Mouse (Mus musculus): Measurements from ENCODE around the gene Adgre5. TPM values are rescaled to one million over a fixed set of nuclear protein-coding genes. Genes with fewer than 3 reads are reported as not detected.

Adgre5 gene
- total RNA-seq, 2 experiments from 2014 or later = 63.7 to 64.8 TPM

GRCm38 (mm10) chr8:83757084-83757607, 16.0 kb upstream of the Adgre5 start:
- no peak for ATAC-seq (replicated peaks; ENCODE audit: low FRiP score, low TSS enrichment, poor library complexity, severe bottlenecking)

- no peak for ATAC-seq (replicated peaks; ENCODE audit: low FRiP score, low TSS enrichment, poor library complexity, severe bottlenecking)
Measured at GRCm38 (mm10) chr8:83756273-83756672, 15.1 kb upstream of the Adgre5 start.

- no peak for ATAC-seq (replicated peaks; ENCODE audit: low FRiP score, low TSS enrichment, poor library complexity, severe bottlenecking)
Measured at GRCm38 (mm10) chr8:83754149-83754548, 13.0 kb upstream of the Adgre5 start.

GRCm38 (mm10) chr8:83749265-83749664, 8.1 kb upstream of the Adgre5 start:
- no peak for ATAC-seq (replicated peaks; ENCODE audit: low FRiP score, low TSS enrichment, poor library complexity, severe bottlenecking)

- peak; percentile 60 for ATAC-seq (replicated peaks; ENCODE audit: low FRiP score, low TSS enrichment, poor library complexity, severe bottlenecking)
Measured at GRCm38 (mm10) chr8:83748708-83749107, 7.6 kb upstream of the Adgre5 start.

- ATAC-seq (replicated peaks; ENCODE audit: low FRiP score, low TSS enrichment, poor library complexity, severe bottlenecking) = peak; percentile 51
Measured at GRCm38 (mm10) chr8:83747661-83748346, 6.7 kb upstream of the Adgre5 start.

GRCm38 (mm10) chr8:83744070-83744469, 2.9 kb upstream of the Adgre5 start:
- ATAC-seq (replicated peaks; ENCODE audit: low FRiP score, low TSS enrichment, poor library complexity, severe bottlenecking) = no peak

GRCm38 (mm10) chr8:83742968-83743367, 1.8 kb upstream of the Adgre5 start:
- 0 out of 2 replicates have a peak, but pooled peaks have one; percentile 25 for ATAC-seq (replicated peaks; ENCODE audit: low FRiP score, low TSS enrichment, poor library complexity, severe bottlenecking)

GRCm38 (mm10) chr8:83741849-83742655, 926 bp upstream of the Adgre5 start:
- no peak for ATAC-seq (replicated peaks; ENCODE audit: low FRiP score, low TSS enrichment, poor library complexity, severe bottlenecking)

- ATAC-seq (replicated peaks; ENCODE audit: low FRiP score, low TSS enrichment, poor library complexity, severe bottlenecking) = peak; percentile 11; the same call in 1 of the 2 replicates
Measured at GRCm38 (mm10) chr8:83740586-83740975, 545 bp downstream of the Adgre5 start.

- peak; percentile 56 for ATAC-seq (replicated peaks; ENCODE audit: low FRiP score, low TSS enrichment, poor library complexity, severe bottlenecking)
Measured at GRCm38 (mm10) chr8:83739711-83740468, 1.2 kb downstream of the Adgre5 start.

GRCm38 (mm10) chr8:83738949-83739710, 2.0 kb downstream of the Adgre5 start:
- no peak for ATAC-seq (replicated peaks; ENCODE audit: low FRiP score, low TSS enrichment, poor library complexity, severe bottlenecking)

- ATAC-seq (replicated peaks; ENCODE audit: low FRiP score, low TSS enrichment, poor library complexity, severe bottlenecking) = no peak
Measured at GRCm38 (mm10) chr8:83737852-83738562, 3.1 kb downstream of the Adgre5 start.

GRCm38 (mm10) chr8:83737346-83737745, 3.8 kb downstream of the Adgre5 start:
- no peak for ATAC-seq (replicated peaks; ENCODE audit: low FRiP score, low TSS enrichment, poor library complexity, severe bottlenecking)

- ATAC-seq (replicated peaks; ENCODE audit: low FRiP score, low TSS enrichment, poor library complexity, severe bottlenecking) = no peak
Measured at GRCm38 (mm10) chr8:83736681-83737080, 4.4 kb downstream of the Adgre5 start.

GRCm38 (mm10) chr8:83732919-83733318, 8.2 kb downstream of the Adgre5 start:
- no peak for ATAC-seq (replicated peaks; ENCODE audit: low FRiP score, low TSS enrichment, poor library complexity, severe bottlenecking)

- ATAC-seq (replicated peaks; ENCODE audit: low FRiP score, low TSS enrichment, poor library complexity, severe bottlenecking) = no peak
Measured at GRCm38 (mm10) chr8:83731906-83732305, 9.2 kb downstream of the Adgre5 start.

- peak; percentile 60 for ATAC-seq (replicated peaks; ENCODE audit: low FRiP score, low TSS enrichment, poor library complexity, severe bottlenecking)
Measured at GRCm38 (mm10) chr8:83729009-83729807, 11.9 kb downstream of the Adgre5 start.

All from megakaryocyte-erythroid progenitor cell, adult 5-6 weeks (primary cell).